Mouse (Mus musculus) lung, embryonic 14.5 days (tissue): ENCODE measurements around the gene Vps8. TPM values are rescaled to one million over a fixed set of nuclear protein-coding genes. Genes with fewer than 3 reads are reported as not detected.

Experiments used
- ATAC-seq: fragments of 200-750 bp; cut with Nextera tagmentation; 2 replicates; pipeline ENCODE4 v1.8.0; 2017; ENCODE audit warnings: mild to moderate bottlenecking, moderate TSS enrichment, moderate library complexity; ENCODE audit not compliant: insufficient read depth
- DNase-seq: peaks from one replicate; pipeline ENCODE4 v3.0.0-alpha.2; 2015
- H3K27ac ChIP-seq: fragments of 300-500 bp; sonication (generic); 2 replicates; pipeline ENCODE4 v1.5.1; 2014; ENCODE audit warnings: low read depth, mild to moderate bottlenecking, moderate library complexity
- H3K27me3 ChIP-seq: fragments of 300-500 bp; sonication (generic); 2 replicates; pipeline ENCODE4 v1.6.1; 2014; ENCODE audit warnings: low read length, control low read depth; ENCODE audit not compliant: insufficient read depth
- H3K36me3 ChIP-seq: fragments of 300-500 bp; sonication (generic); 2 replicates; pipeline ENCODE4 v1.6.1; 2014; ENCODE audit warnings: control low read depth; ENCODE audit not compliant: insufficient read depth
- H3K4me1 ChIP-seq: fragments of 300-500 bp; sonication (generic); 2 replicates; pipeline ENCODE4 v1.6.1; 2014; ENCODE audit warnings: antibody characterized with exemption, control low read depth; ENCODE audit not compliant: insufficient read depth
- H3K4me2 ChIP-seq: fragments of 300-500 bp; sonication (generic); 2 replicates; pipeline ENCODE4 v1.6.1; 2014; ENCODE audit warnings: mild to moderate bottlenecking
- H3K4me3 ChIP-seq: fragments of 300-500 bp; sonication (generic); 2 replicates; pipeline ENCODE4 v1.5.1; 2014; ENCODE audit warnings: low read depth, low read length
- H3K9ac ChIP-seq: fragments of 300-500 bp; sonication (generic); 2 replicates; pipeline ENCODE4 v1.6.1; 2014
- H3K9me3 ChIP-seq: fragments of 300-500 bp; sonication (generic); 2 replicates; pipeline ENCODE4 v1.6.1; 2016; ENCODE audit warnings: low read depth, low read length, control low read depth
- CTCF ChIP-seq: IDR thresholded peaks from 2 replicates; pipeline ENCODE4 v1.5.1; 2016; ENCODE audit warnings: antibody characterized with exemption, low read depth
- WGBS: fragments of 180-500 bp; shearing (Covaris S2); extraction: QIAGEN DNeasy Blood & Tissue Kit; methylation state at CpG from one replicate; pipeline ENCODE4 v1.1.7; 2014; 5-methylcytosine and 5-hydroxymethylcytosine counted together
- polyA plus RNA-seq: library from polyadenylated mRNA; unstranded; fragments of >200 nt; fragmentation: Nextera tagmentation; extraction: Ambion mirVana; gene quantifications from 2 replicates; pipeline ENCODE4 v1.2.1, GENCODE M21; 2014

Vps8 gene
- polyA plus RNA-seq, 1 experiment from 2014 or later = 19.3 TPM

DNA sequence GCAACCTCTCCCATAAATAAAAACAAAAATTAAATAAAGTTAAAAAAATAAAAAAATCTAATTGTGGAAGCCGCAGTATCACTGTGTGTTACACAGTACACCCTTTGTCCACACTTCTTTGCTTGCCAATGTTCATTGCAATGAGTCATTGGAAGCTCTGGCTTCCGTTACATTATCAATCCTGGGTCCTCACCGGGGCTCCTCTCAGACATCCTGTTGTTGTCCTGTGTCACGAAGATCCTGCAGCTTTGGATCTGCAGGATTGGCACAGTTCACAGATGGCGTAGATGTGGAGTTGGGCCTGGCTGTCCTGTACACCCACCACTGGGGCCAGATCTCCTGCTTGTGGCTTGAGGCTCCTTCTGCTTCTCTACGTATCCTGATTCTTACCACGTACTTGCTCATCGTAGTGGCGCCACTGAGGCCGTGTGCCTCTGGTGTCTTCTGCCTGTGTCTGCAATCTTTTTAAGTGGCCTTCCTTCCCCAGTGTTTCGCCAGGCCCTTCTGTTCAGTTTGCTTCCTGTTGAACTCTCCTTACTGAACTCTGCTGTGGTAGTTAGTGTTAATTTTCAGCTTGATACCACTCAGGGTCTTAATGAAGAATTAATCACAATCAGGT is 214.4 kb downstream of the Vps8 start:
- Histone ChIP-seq H3K4me2 (no peak overlapping the region), H3K36me3 (no peaks in the 10 kb centered on the region), H3K9ac (no peak overlapping the region), H3K4me1 (no peaks in the 10 kb centered on the region), H3K4me3 (no peak overlapping the region), H3K27me3 (no peaks in the 10 kb centered on the region), H3K27ac (peak overlapping the region; percentile 42; the same call in 1 of the 2 replicates), H3K9me3 (no peaks in the 10 kb centered on the region)
- WGBS = 70% methylated on average over 11 of the region's 11 CpGs
- ATAC-seq (no peak), DNase-seq (no peak)
- no peak for TF ChIP-seq CTCF

DNA sequence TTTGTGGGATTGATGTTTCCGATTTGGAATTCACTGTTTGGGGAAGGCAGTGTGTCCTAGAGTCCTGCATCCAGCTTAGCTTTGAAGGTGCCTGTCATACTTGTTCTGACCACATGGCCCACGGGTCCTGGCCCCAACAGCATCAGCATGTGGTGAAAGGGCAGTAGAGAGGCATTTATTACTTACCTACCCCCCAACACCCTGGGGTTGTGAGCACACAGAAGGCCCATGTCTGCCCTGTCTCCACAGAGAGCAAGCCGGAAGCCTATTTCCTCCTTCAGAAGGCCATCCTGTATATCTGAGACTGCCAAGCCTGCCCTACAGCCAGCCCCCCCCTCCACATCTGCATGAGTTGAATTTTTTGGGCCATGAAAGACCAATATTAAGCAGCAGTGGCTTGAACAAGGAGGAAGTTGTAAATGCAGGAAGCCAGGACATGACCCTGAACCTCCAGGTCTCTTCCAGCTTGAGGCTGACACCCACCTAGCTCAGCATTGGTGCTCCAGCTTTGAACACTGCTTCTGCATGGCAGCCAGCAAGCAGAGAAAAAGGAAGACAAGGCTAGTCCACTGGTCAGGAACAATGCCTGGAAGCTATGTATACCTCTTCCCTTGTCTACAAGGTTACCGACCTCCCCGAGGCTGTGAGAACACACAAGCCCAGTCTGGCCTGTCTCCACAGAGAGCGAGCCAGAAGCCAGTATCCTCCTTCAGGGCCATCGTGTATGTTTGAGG is 218.0 kb downstream of the Vps8 start:
- TF ChIP-seq CTCF = no peak; the same call in 1 of the 2 replicates
- H3K4me2 ChIP-seq = no peak overlapping the region
- peak overlapping the region; percentile 39; the same call in 1 of the 2 replicates for H3K27ac ChIP-seq
- H3K9ac ChIP-seq = no peak overlapping the region
- WGBS = 71% methylated on average over 7 of the region's 7 CpGs
- peak; percentile 33 for DNase-seq
- H3K36me3 ChIP-seq = no peaks in the 10 kb centered on the region
- H3K9me3 ChIP-seq = no peaks in the 10 kb centered on the region
- H3K4me1 ChIP-seq = peaks cover 15% of the 10 kb centered on the region
- no peak for ATAC-seq
- no peaks in the 10 kb centered on the region for H3K27me3 ChIP-seq
- no peak overlapping the region for H3K4me3 ChIP-seq

DNA sequence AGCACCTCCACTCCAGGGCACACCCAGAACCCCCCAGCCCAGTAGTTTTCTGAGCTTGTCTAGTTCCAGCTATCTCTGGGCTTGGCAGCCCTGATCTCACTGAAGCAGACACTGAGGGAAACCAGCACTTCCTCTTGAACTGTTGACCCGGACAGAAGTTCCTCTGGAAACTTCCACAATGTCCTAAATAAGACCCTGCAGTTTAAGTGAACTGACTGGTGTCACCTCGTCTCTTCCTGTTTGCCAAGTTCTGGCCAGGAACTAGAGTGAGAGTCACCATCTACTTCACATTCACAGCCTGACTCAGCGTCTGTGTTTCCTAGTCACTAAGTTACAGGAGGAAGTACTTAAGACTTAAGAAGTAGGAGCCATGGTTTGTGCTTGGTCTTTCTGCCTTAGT is 219.0 kb downstream of the Vps8 start:
- DNase-seq = peak; percentile 51
- Histone ChIP-seq H3K4me2 (no peak overlapping the region), H3K9ac (no peak overlapping the region), H3K27me3 (no peaks in the 10 kb centered on the region), H3K27ac (peak overlapping the region; percentile 39), H3K4me3 (no peak overlapping the region), H3K9me3 (no peaks in the 10 kb centered on the region), H3K36me3 (no peaks in the 10 kb centered on the region), H3K4me1 (peaks cover 15% of the 10 kb centered on the region)
- 62% methylated on average over 3 of the region's 3 CpGs for WGBS
- ATAC-seq = no peak
- no peak for TF ChIP-seq CTCF

DNA sequence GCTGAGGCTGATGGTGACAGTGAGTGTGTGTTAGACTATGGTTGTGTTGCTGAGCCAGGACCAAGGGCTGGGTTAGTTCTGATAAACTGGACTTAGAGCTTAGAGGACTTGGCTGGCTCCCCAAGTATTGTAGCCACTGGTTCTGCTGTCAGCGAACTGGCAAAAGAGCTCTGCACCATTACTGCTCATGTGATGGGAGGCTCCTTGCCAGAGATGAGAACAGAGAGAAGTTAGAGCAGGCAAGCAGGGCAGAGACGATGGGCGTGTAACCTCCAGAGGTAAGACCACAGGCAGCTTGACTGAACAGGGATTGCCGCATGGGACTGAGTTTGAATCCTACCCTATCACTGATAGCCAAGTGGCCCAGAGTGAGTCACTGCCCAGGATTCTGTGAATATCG is 220.0 kb downstream of the Vps8 start:
- no peak for ATAC-seq
- H3K27ac ChIP-seq = peak overlapping the region; percentile 86; the same call in 1 of the 2 replicates

DNA sequence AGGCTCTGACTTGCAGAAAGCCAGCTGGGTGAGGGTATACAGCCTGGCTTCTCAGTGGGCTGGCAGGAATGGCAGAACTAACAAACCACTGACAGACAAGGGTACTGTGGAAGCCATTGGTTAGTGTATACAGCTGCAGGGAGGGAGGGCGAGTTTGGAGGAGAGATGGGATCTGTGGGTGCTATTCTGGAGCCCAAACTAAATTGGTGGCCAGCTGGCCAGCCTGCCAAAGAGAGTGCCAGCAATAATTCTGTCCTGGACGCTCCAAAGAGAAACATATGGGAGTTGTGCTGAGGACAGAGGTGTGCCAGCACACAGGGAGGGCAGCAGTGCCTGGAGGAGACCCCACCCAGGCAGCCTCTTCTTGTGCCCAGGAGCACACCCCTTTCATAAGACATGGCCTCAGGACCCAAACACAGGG is 220.7 kb downstream of the Vps8 start:
- no peaks in the 10 kb centered on the region for H3K9me3 ChIP-seq
- no peak overlapping the region for H3K4me3 ChIP-seq
- H3K9ac ChIP-seq = peak overlapping the region; percentile 37; the same call in 1 of the 2 replicates
- H3K27ac ChIP-seq = peak overlapping the region; percentile 86
- H3K4me2 ChIP-seq = peak overlapping the region; percentile 29
- 0 out of 2 replicates have a peak, but pooled peaks have one; percentile 5 for ATAC-seq
- no peak for DNase-seq
- H3K36me3 ChIP-seq = peaks cover 6% of the 10 kb centered on the region; the same call in 1 of the 2 replicates
- no peak for TF ChIP-seq CTCF
- peaks cover 15% of the 10 kb centered on the region for H3K4me1 ChIP-seq
- no peaks in the 10 kb centered on the region for H3K27me3 ChIP-seq
- WGBS = 68% methylated on average over 2 of the region's 2 CpGs

More for the DNA sequence above, 220.0 kb downstream of the Vps8 start:
- Histone ChIP-seq H3K9me3 (no peaks in the 10 kb centered on the region), H3K9ac (no peak overlapping the region), H3K4me1 (peaks cover 15% of the 10 kb centered on the region), H3K27me3 (no peaks in the 10 kb centered on the region), H3K4me2 (no peak overlapping the region), H3K4me3 (no peak overlapping the region), H3K36me3 (peaks cover 5% of the 10 kb centered on the region; the same call in 1 of the 2 replicates)
- no peak for TF ChIP-seq CTCF
- no peak for DNase-seq
- 87% methylated on average over 5 of the region's 5 CpGs for WGBS

DNA sequence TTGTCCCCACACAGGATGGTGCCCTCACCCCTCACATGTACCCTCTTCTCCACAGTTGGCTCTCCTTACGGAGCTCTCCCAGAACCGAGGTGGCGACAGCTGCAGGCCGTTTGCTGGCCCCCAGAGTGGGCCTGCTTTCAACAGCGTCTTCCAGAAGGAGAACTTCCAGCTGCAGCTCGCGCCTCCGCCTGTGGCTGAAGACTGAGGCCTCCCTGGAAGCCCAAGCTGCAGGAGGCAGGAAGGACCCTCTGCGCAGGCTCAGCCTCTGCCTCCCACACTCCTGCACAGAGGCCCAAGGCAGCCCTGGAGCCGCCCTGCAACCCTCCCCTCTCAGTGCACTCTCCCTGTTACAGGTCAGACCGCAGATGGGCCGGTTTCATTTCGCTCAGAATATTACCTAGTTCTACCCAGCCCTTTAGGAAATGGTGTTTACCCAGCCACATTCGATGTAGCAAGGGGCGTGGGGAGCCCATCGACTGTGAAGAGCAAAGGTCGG is 221.2 kb downstream of the Vps8 start:
- Histone ChIP-seq H3K27ac (peak overlapping the region; percentile 86), H3K4me2 (peak overlapping the region; percentile 29), H3K4me1 (peaks cover 15% of the 10 kb centered on the region), H3K9me3 (no peaks in the 10 kb centered on the region), H3K27me3 (no peaks in the 10 kb centered on the region), H3K9ac (peak overlapping the region; percentile 37; the same call in 1 of the 2 replicates), H3K4me3 (no peak overlapping the region), H3K36me3 (peaks cover 6% of the 10 kb centered on the region; the same call in 1 of the 2 replicates)
- 18% methylated on average over 17 of the region's 17 CpGs for WGBS
- no peak for TF ChIP-seq CTCF
- ATAC-seq (peak; percentile 90), DNase-seq (peak; percentile 80)

DNA sequence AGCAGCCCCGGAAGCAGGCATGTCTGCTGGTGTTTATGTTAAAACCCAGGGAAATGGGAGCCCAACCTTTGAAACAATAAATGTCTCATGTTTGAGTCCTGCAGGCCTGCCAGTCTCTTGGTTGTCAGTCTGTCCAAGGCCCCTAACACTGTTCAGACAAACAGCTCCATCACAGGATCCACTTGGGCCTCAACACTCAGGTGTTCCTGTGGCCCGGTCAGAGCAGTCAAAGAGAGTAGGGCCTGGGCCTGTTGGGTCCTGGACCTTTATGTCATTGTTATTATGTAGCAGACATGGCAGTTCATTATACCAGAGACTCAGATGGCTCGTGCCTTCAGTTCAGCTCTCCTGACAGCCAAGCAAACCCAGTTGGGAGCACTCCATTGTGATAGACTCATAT is 221.7 kb downstream of the Vps8 start:
- ATAC-seq = no peak
- H3K4me2 ChIP-seq = peak overlapping the region; percentile 29

More for the DNA sequence above, 221.7 kb downstream of the Vps8 start:
- Histone ChIP-seq H3K27ac (peak overlapping the region; percentile 86), H3K9me3 (no peaks in the 10 kb centered on the region), H3K4me1 (peaks cover 15% of the 10 kb centered on the region), H3K27me3 (no peaks in the 10 kb centered on the region), H3K36me3 (peaks cover 6% of the 10 kb centered on the region; the same call in 1 of the 2 replicates), H3K9ac (no peak overlapping the region), H3K4me3 (no peak overlapping the region)
- 52% methylated on average over 3 of the region's 3 CpGs for WGBS
- TF ChIP-seq CTCF = no peak
- DNase-seq = no peak
